Mouse (Mus musculus) heart, embryonic 16.5 days (tissue): Measurements from ENCODE around the gene Gm20388. TPM values are rescaled to one million over a fixed set of nuclear protein-coding genes. Genes with fewer than 3 reads are reported as not detected.
"Not testable (repeated sequence)": the region's sequence is repeated elsewhere in the genome, so short reads cannot be mapped to it uniquely, and the experiment has no call there.

Source experiments
- ATAC-seq: fragments of 200-750 bp; cut with Nextera tagmentation; replicated peaks from 2 replicates; pipeline ENCODE4 v1.8.0; 2017; ENCODE audit warnings: moderate number of reproducible peaks; ENCODE audit not compliant: insufficient read depth, low FRiP score; ENCODE audit errors: extremely low read depth
- H3K27ac ChIP-seq: fragments of 300-500 bp; sonication (generic); 2 replicates; pipeline ENCODE4 v1.5.1; 2014; ENCODE audit warnings: mild to moderate bottlenecking, low read length, control low read depth, moderate library complexity
- H3K27me3 ChIP-seq: fragments of 300-500 bp; sonication (generic); 2 replicates; pipeline ENCODE4 v1.6.1; 2014; ENCODE audit warnings: low read length, mixed read lengths; ENCODE audit not compliant: control insufficient read depth, insufficient read depth
- H3K36me3 ChIP-seq: fragments of 300-500 bp; sonication (generic); 2 replicates; pipeline ENCODE4 v1.6.1; 2014; ENCODE audit not compliant: control insufficient read depth, insufficient read depth
- H3K4me1 ChIP-seq: fragments of 300-500 bp; sonication (generic); 2 replicates; pipeline ENCODE4 v1.6.1; 2014; ENCODE audit warnings: low read length, mixed read lengths; ENCODE audit not compliant: control insufficient read depth, insufficient read depth
- H3K4me2 ChIP-seq: fragments of 300-500 bp; sonication (generic); 2 replicates; pipeline ENCODE4 v1.6.1; 2014; ENCODE audit warnings: low read depth, mild to moderate bottlenecking, control low read depth, low read length
- H3K4me3 ChIP-seq: fragments of 300-500 bp; sonication (generic); 2 replicates; pipeline ENCODE4 v1.5.1; 2014; ENCODE audit warnings: mild to moderate bottlenecking, control low read depth, low read length
- H3K9ac ChIP-seq: fragments of 300-500 bp; sonication (generic); 2 replicates; pipeline ENCODE4 v1.6.1; 2014; ENCODE audit warnings: low read length, control low read depth
- H3K9me3 ChIP-seq: fragments of 300-500 bp; sonication (generic); replicated peaks from 2 replicates; pipeline ENCODE4 v1.6.1; 2016; ENCODE audit warnings: low read length; ENCODE audit not compliant: control insufficient read depth
- WGBS: fragments of 180-500 bp; shearing (Covaris S2); extraction: QIAGEN DNeasy Blood & Tissue Kit; methylation state at CpG from one replicate; pipeline ENCODE4 v1.1.7; 2014; 5-methylcytosine and 5-hydroxymethylcytosine counted together
- polyA plus RNA-seq: library from polyadenylated mRNA; unstranded; fragments of >200 nt; fragmentation: Nextera tagmentation; extraction: Ambion mirVana; gene quantifications from 2 replicates; pipeline ENCODE4 v1.2.1, GENCODE M21; 2015

The Gm20388 gene
- polyA plus RNA-seq, 1 experiment from 2014 or later: 4.5 TPM

GRCm38 (mm10) chr8:123959473-123959872 lies 4048.8 kb downstream of the Gm20388 start:
- Histone ChIP-seq H3K9ac (no peak overlapping the region), H3K4me1 (no peaks in the 10 kb centered on the region), H3K36me3 (peaks cover 34% of the 10 kb centered on the region), H3K4me3 (no peak overlapping the region), H3K27ac (no peak overlapping the region), H3K9me3 (no peaks in the 10 kb centered on the region), H3K27me3 (no peaks in the 10 kb centered on the region), H3K4me2 (no peak overlapping the region)
- 90% methylated on average over 6 of the region's 6 CpGs for WGBS
- no peak for ATAC-seq

- Histone ChIP-seq H3K9me3 (no peaks in the 10 kb centered on the region), H3K27ac (no peak overlapping the region), H3K36me3 (peaks cover 35% of the 10 kb centered on the region), H3K9ac (no peak overlapping the region), H3K4me2 (no peak overlapping the region), H3K4me3 (no peak overlapping the region), H3K27me3 (no peaks in the 10 kb centered on the region), H3K4me1 (no peaks in the 10 kb centered on the region)
- ATAC-seq: no peak
- 79% methylated on average over 9 of the region's 9 CpGs for WGBS
These were observed 4049.4 kb downstream of the Gm20388 start for GRCm38 (mm10) chr8:123960056-123960455.

GRCm38 (mm10) chr8:123960556-123960955 lies 4049.9 kb downstream of the Gm20388 start:
- H3K27me3 ChIP-seq, ATAC-seq, H3K9ac ChIP-seq, H3K4me3 ChIP-seq, H3K27ac ChIP-seq, H3K4me2 ChIP-seq, H3K9me3 ChIP-seq, H3K4me1 ChIP-seq: not testable (repeated sequence)
- 69% methylated on average over 5 of the region's 5 CpGs for WGBS
- H3K36me3 ChIP-seq: peaks cover 34% of the 10 kb centered on the region

- Histone ChIP-seq H3K36me3 (peaks cover 32% of the 10 kb centered on the region), H3K4me1 (no peaks in the 10 kb centered on the region), H3K9ac (no peak overlapping the region), H3K27ac (no peak overlapping the region), H3K4me2 (no peak overlapping the region), H3K27me3 (no peaks in the 10 kb centered on the region), H3K9me3 (no peaks in the 10 kb centered on the region), H3K4me3 (no peak overlapping the region)
- WGBS: 80% methylated on average over 1 of the region's 1 CpGs
- ATAC-seq: no peak
These were observed 4050.7 kb downstream of the Gm20388 start for GRCm38 (mm10) chr8:123961371-123961770.

GRCm38 (mm10) chr8:123966896-123967295 lies 4056.3 kb downstream of the Gm20388 start:
- Histone ChIP-seq H3K9ac (no peak overlapping the region), H3K9me3 (no peaks in the 10 kb centered on the region), H3K36me3 (peaks cover 16% of the 10 kb centered on the region), H3K4me1 (no peaks in the 10 kb centered on the region), H3K27me3 (no peaks in the 10 kb centered on the region), H3K4me3 (no peak overlapping the region), H3K27ac (no peak overlapping the region), H3K4me2 (no peak overlapping the region)
- WGBS: 77% methylated on average over 2 of the region's 2 CpGs
- no peak for ATAC-seq

- H3K36me3 ChIP-seq: 0 out of 2 replicates have a peak, but pooled peaks cover 5% of the 10 kb centered on the region
- no peak overlapping the region for H3K9ac ChIP-seq
- WGBS: 71% methylated on average over 1 of the region's 1 CpGs
- H3K27ac ChIP-seq: no peak overlapping the region
- H3K4me3 ChIP-seq: no peak overlapping the region
- H3K9me3 ChIP-seq: no peaks in the 10 kb centered on the region
- peaks cover 10% of the 10 kb centered on the region for H3K4me1 ChIP-seq
- H3K4me2 ChIP-seq: no peak overlapping the region
- no peaks in the 10 kb centered on the region for H3K27me3 ChIP-seq
- ATAC-seq: no peak
These were observed 4062.9 kb downstream of the Gm20388 start for GRCm38 (mm10) chr8:123973495-123973894.

GRCm38 (mm10) chr8:123977499-123977898 lies 4066.9 kb downstream of the Gm20388 start:
- Histone ChIP-seq H3K4me1 (peaks cover 33% of the 10 kb centered on the region), H3K4me2 (no peak overlapping the region), H3K36me3 (0 out of 2 replicates have a peak, but pooled peaks cover 2% of the 10 kb centered on the region), H3K27me3 (no peaks in the 10 kb centered on the region), H3K9ac (no peak overlapping the region; the same call in 1 of the 2 replicates), H3K27ac (peak overlapping the region; percentile 72; the same call in 1 of the 2 replicates), H3K9me3 (no peaks in the 10 kb centered on the region), H3K4me3 (no peak overlapping the region)
- WGBS: 79% methylated on average over 4 of the region's 4 CpGs
- ATAC-seq: no peak

- 24% methylated on average over 14 of the region's 14 CpGs for WGBS
- H3K9ac ChIP-seq: peak overlapping the region; percentile 30
These were observed 4067.7 kb downstream of the Gm20388 start for GRCm38 (mm10) chr8:123978166-123978838.

GRCm38 (mm10) chr8:123978926-123979325 lies 4068.3 kb downstream of the Gm20388 start:
- Histone ChIP-seq H3K9ac (peak overlapping the region; percentile 30), H3K4me2 (peak overlapping the region; percentile 53; the same call in 1 of the 2 replicates), H3K27ac (peak overlapping the region; percentile 72), H3K4me3 (no peak overlapping the region), H3K36me3 (0 out of 2 replicates have a peak, but pooled peaks cover 2% of the 10 kb centered on the region), H3K27me3 (no peaks in the 10 kb centered on the region), H3K4me1 (peaks cover 39% of the 10 kb centered on the region), H3K9me3 (no peaks in the 10 kb centered on the region)
- 0 out of 2 replicates have a peak, but pooled peaks have one; percentile 2 for ATAC-seq
- WGBS: 37% methylated on average over 8 of the region's 8 CpGs

More at GRCm38 (mm10) chr8:123978166-123978838, 4067.7 kb downstream of the Gm20388 start:
- ATAC-seq: 0 out of 2 replicates have a peak, but pooled peaks have one; percentile 12
- H3K4me1 ChIP-seq: peaks cover 34% of the 10 kb centered on the region
- peak overlapping the region; percentile 72 for H3K27ac ChIP-seq
- H3K4me2 ChIP-seq: peak overlapping the region; percentile 53
- H3K36me3 ChIP-seq: 0 out of 2 replicates have a peak, but pooled peaks cover 2% of the 10 kb centered on the region
- no peaks in the 10 kb centered on the region for H3K27me3 ChIP-seq
- H3K4me3 ChIP-seq: peak overlapping the region; percentile 26; the same call in 1 of the 2 replicates
- H3K9me3 ChIP-seq: no peaks in the 10 kb centered on the region
